Mouse (Mus musculus) frontal cortex, postnatal 36 days (tissue): ENCODE data around the gene Cdr2l.

ENCODE experiments used
- DNase-seq, 2 experiments: peaks; one replicate each; pipeline ENCODE4 v3.0.0; 2022; ENCODE audit warnings: low spot score in 2 of 2

Gene Cdr2l

GRCm38 (mm10) chr11:115441417-115441816, 59.7 kb downstream of the Cdr2l start:
- DNase-seq: no peak
